Mouse (Mus musculus) neural tube, embryonic 12.5 days (tissue): Measurements from ENCODE around the gene Nat8f5. TPM values are rescaled to one million over a fixed set of nuclear protein-coding genes. Genes with fewer than 3 reads are reported as not detected.
"Not testable (repeated sequence)": the region's sequence is repeated elsewhere in the genome, so short reads cannot be mapped to it uniquely, and the experiment has no call there.

ENCODE experiments used
- ATAC-seq: fragments of 200-750 bp; cut with Nextera tagmentation; 2 replicates; pipeline ENCODE4 v1.8.0; 2017; ENCODE audit warnings: low read depth, mild to moderate bottlenecking, moderate TSS enrichment, moderate library complexity; ENCODE audit not compliant: low FRiP score
- H3K27ac ChIP-seq: fragments of 300-500 bp; sonication (generic); 2 replicates; pipeline ENCODE4 v1.5.1; 2016
- H3K27me3 ChIP-seq: fragments of 300-500 bp; sonication (generic); replicated peaks from 2 replicates; pipeline ENCODE4 v1.6.1; 2016; ENCODE audit warnings: mild to moderate bottlenecking
- H3K36me3 ChIP-seq: fragments of 300-500 bp; sonication (generic); 2 replicates; pipeline ENCODE4 v1.6.1; 2016; ENCODE audit warnings: mild to moderate bottlenecking
- H3K4me1 ChIP-seq: fragments of 300-500 bp; sonication (generic); 2 replicates; pipeline ENCODE4 v1.6.1; 2016
- H3K4me2 ChIP-seq: fragments of 300-500 bp; sonication (generic); replicated peaks from 2 replicates; pipeline ENCODE4 v1.6.1; 2016; ENCODE audit warnings: mild to moderate bottlenecking
- H3K4me3 ChIP-seq: fragments of 300-500 bp; sonication (generic); 2 replicates; pipeline ENCODE4 v1.5.1; 2016
- H3K9ac ChIP-seq: fragments of 300-500 bp; sonication (generic); 2 replicates; pipeline ENCODE4 v1.6.1; 2016; ENCODE audit warnings: mild to moderate bottlenecking
- H3K9me3 ChIP-seq: fragments of 300-500 bp; sonication (generic); 2 replicates; pipeline ENCODE4 v1.6.1; 2016; ENCODE audit warnings: mild to moderate bottlenecking
- WGBS: fragments of 180-500 bp; shearing (Covaris S2); methylation state at CpG from one replicate; pipeline ENCODE4 v1.1.7; 2016; 5-methylcytosine and 5-hydroxymethylcytosine counted together
- polyA plus RNA-seq: library from polyadenylated mRNA; unstranded; fragments of >200 nt; fragmentation: Nextera tagmentation; extraction: Ambion mirVana; gene quantifications from 2 replicates; pipeline ENCODE4 v1.2.1, GENCODE M21; 2016

Gene Nat8f5
- not detected in 2 replicates for polyA plus RNA-seq

DNA sequence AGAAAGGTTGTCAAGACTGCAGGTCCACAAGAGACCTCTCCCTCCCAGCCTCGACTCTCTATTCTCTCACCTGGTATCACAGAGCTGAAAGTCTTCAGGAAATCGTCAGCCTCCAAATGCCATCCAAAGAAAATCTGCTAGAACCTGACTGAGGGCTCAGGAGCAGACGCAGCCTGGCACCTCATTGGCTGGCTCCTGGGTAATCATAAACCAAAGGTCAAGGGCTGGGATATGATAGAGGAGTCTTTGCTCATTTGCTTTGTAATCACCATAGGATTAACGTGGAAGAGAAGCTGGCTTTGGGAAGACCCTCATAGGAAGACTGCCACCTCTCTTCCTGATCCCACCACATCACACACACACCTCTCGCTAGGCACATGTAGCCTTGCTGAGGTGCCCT, at the start of gene Nat8f5, which contains the start of gene Nat8f6:
Nat8f5 (minus strand) TSS at position 136 of the 400 bp plus-strand sequence.
Nat8f6 (minus strand) TSS at position 118 of the 400 bp plus-strand sequence.
- no peak for ATAC-seq
- Histone ChIP-seq H3K36me3 (no peaks in the 10 kb centered on the region), H3K27ac (no peak within 1 kb of the TSS), H3K9ac (no peak within 1 kb of the TSS), H3K4me1 (no peaks in the 10 kb centered on the region), H3K4me3 (no peak within 1 kb of the TSS), H3K4me2 (no peak within 1 kb of the TSS), H3K9me3 (0 out of 2 replicates have a peak, but pooled peaks cover 3% of the 10 kb centered on the region), H3K27me3 (no peaks in the 10 kb centered on the region)
- WGBS: 81% methylated on average over 5 of the region's 5 CpGs

DNA sequence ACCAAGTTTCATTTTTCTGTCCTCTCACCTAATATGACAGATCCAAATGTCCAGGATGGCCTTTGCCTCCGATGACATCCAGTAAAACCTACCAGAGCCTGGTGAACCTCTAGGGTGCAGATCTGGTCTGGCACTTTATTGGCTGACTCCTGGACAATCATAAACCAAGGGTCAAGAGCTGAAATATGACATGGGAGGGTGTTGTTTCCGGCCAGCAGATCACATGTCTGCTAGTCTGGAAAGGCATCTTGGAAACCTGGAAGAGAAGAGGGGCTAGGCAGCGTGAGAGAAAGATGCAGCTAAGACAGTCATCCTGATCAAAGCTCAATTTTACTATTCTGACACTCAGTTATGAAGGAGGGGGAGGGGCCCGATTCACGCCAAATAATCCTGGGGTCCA, 48.2 kb upstream of the Nat8f5 start, which contains the start of gene Nat8f2:
Nat8f2 (minus strand) TSS at position 153 of the 400 bp plus-strand sequence.
- not testable (repeated sequence) for H3K27ac ChIP-seq, H3K4me1 ChIP-seq, H3K9ac ChIP-seq, H3K4me3 ChIP-seq, H3K4me2 ChIP-seq, ATAC-seq, H3K36me3 ChIP-seq, H3K27me3 ChIP-seq, H3K9me3 ChIP-seq
- 82% methylated on average over 5 of the region's 5 CpGs for WGBS

DNA sequence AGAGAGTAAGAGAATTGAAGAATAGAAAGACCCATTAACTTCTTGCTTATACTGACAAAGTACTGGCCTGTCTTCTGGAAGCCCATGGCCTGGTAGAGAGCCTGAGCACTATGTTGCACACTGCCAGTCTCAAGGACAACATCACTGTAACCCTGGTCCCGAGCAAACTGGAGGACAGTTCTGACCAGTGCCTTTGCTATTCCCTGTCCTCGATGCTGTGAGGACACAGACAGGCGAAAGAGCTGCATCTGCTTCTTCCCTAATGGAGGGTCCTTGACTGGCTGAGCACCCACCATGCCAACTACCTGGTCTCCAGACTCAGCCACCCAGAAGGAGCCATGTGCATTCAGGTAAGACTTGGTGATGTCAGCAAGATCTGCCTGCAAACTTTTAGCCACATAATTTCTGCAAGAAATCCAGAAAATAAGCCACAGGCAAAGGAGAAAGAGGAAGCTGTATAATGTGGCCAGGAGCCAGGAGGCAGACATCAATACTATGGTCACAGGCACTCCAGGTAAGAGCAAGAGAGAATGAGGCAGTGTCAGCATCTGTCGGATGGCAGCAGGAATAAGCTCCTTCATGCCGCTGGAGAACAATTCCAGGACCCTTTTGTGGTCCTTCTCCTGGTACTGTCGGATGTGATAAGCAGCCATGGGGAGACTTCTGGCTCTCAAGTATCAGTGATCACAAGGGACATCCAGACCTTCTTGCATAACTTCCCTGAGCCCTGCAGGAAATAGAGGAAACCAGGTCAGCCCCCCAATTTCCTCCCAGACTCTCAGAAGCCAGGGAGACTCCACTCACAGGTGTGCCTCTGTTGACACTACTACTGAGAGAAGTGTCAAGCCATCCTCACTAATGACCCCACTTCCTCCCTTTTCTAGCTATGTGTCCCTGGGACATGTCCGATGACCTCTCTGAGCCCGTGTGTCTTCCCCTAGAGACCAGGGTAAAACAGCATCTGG, 47.2 kb upstream of the Nat8f5 start:
- Histone ChIP-seq H3K27me3 (no peaks in the 10 kb centered on the region), H3K27ac (no peak overlapping the region), H3K9ac (no peak overlapping the region), H3K36me3 (no peaks in the 10 kb centered on the region), H3K9me3 (no peaks in the 10 kb centered on the region), H3K4me2 (no peak overlapping the region), H3K4me3 (no peak overlapping the region), H3K4me1 (no peaks in the 10 kb centered on the region)
- ATAC-seq: no peak
- WGBS: 88% methylated on average over 8 of the region's 8 CpGs

DNA sequence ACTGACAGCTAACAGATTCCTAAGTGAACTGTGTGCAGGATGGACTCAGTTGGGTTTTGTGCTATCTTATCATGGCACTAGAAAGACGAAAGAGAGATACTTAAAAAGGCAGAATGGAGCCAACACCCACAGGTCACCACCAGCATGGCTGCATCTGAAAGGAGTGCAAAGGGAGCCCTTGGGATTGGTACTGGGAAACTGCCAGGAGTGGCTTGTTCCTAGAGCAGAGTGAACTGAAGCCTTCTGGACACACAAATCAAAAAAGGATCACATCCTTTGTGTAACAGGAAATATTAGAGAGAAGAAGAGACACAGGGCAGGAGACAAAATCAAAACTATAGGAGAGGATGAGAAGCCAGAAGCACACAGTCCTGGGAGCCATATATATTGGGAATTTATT, 46.2 kb upstream of the Nat8f5 start:
- not testable (repeated sequence) for H3K9ac ChIP-seq, H3K36me3 ChIP-seq, H3K4me1 ChIP-seq, H3K27me3 ChIP-seq, ATAC-seq, H3K27ac ChIP-seq, H3K4me2 ChIP-seq, H3K9me3 ChIP-seq, H3K4me3 ChIP-seq
- WGBS: 58% methylated on average over 1 of the region's 1 CpGs

DNA sequence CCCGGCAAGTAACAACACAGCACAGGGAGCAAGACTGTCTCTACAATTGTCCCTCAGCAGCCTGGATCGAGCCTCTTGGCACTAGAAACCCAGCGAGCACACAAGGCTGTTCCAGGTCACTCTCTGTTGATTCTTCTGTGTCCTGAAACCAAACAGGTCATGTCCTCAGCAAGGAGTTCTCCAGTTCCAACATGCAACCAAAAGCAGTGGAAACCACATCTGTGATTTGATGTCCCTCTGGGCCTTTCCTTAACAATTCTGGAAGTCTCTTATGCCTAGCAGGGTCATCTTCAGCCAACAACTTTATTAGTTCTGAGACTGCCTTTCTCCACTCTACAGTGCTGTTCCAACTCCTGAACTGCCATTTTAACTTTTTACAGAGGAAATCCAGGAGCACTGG, 45.4 kb upstream of the Nat8f5 start:
- H3K9ac ChIP-seq, H3K4me3 ChIP-seq, ATAC-seq, H3K4me1 ChIP-seq, H3K27me3 ChIP-seq, H3K4me2 ChIP-seq, H3K9me3 ChIP-seq, H3K27ac ChIP-seq, H3K36me3 ChIP-seq: not testable (repeated sequence)
- 87% methylated on average over 3 of the region's 3 CpGs for WGBS

DNA sequence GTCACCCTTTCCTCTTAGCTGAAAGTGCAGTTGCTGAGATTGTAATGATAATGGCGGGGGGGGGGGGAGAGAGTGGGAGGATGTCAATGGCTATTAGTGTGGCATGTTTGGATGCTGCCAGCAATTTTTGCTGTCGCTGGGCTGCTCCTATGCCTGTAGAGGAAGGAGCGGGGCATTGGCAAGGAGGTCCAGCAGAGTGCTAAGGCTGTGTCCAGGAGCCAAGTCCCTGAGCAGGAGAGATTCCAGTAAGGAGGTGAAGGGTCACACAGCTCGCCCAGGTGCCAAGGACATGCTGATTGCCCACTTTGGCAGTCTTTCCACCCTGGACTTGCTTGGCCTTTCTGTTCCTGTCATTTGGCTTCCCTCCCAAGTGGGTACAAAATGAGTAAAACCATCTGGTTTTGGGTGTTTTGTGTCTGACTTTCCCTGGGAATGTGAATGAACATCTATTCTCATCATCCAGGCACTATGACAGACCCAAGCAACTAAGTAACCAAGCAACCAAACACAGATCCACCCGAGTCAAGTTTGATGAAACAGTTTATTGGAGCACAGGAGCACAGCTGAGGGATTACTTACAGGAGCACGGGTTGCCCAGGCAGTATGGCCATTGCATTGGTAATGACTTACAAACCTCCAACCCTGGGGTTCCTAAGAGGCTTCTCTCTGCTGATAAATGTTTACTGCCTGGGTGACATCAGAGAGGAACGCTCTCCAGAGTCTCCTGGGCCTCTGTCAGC, 44.3 kb upstream of the Nat8f5 start:
- H3K9ac ChIP-seq, H3K27me3 ChIP-seq, H3K27ac ChIP-seq, H3K4me3 ChIP-seq, H3K4me1 ChIP-seq, H3K4me2 ChIP-seq, ATAC-seq, H3K36me3 ChIP-seq, H3K9me3 ChIP-seq: not testable (repeated sequence)
- 64% methylated on average over 6 of the region's 7 CpGs for WGBS

DNA sequence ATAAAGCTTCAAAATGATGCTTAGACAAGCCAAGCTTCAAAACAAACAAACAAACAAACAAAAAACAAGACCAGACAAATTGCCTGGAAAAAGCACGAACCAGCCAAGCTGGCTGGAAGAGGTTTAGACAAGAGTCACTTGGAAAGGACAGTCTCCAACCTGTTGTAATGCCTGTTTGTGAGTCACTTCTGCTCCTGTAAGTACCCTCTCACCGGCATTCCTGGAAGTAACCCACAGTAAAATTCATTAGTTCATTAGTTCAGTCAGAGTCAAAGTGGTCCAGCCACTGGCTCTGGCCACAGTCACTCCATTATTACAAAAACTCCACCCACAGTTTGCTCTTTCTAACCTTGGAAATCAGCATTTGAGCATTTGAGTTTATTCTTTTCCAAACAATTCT, 43.1 kb upstream of the Nat8f5 start:
- H3K9ac ChIP-seq: no peak overlapping the region
- H3K4me2 ChIP-seq: no peak overlapping the region
- ATAC-seq: no peak
- H3K36me3 ChIP-seq: no peaks in the 10 kb centered on the region
- H3K27me3 ChIP-seq: no peaks in the 10 kb centered on the region; the same call in 1 of the 2 replicates
- no peak overlapping the region for H3K27ac ChIP-seq
- no peaks in the 10 kb centered on the region for H3K4me1 ChIP-seq
- H3K4me3 ChIP-seq: no peak overlapping the region
- no peaks in the 10 kb centered on the region for H3K9me3 ChIP-seq
- 91% methylated on average over 2 of the region's 2 CpGs for WGBS

DNA sequence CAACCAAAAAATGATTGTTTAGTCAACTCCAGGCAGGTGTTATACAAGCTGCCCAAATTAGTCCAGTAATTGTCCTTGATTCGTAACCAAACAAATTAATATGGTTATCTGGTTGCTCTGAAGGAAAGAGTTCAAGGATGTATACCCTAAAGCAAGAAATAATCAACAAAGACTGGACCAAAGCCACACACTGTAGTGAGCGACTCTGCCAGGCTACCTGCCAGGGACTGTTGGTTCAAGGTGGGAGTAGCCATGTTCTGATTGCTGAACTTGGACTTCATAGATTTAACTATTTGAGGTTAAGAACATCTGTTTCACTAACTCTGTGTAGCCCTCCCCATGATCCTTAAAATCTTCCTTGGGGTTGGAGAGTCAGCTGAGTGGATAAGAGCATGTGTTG, 42.4 kb upstream of the Nat8f5 start:
- WGBS: 87% methylated on average over 2 of the region's 2 CpGs

DNA sequence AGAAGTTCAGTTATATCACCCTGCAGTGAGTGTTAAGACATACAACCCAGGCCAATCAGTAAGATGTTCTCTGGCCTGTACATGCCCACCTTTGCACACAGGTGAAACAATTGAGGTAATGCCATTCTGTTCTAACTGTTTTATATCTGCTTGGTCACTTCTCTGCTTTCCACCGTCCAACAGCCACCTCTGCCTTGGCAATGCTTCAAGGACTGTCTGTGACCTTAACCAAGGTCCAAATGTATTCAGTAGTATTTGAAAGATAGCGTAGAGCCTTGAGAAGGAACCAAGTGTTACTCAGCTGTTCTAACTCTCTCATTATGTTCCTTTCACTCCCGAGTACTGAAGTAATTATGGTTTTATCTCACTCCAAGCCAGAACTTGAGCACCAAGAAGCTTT, 41.8 kb upstream of the Nat8f5 start:
- no peak overlapping the region for H3K4me2 ChIP-seq
- WGBS: 81% methylated on average over 3 of the region's 3 CpGs
- no peaks in the 10 kb centered on the region for H3K36me3 ChIP-seq
- H3K9ac ChIP-seq: no peak overlapping the region
- no peaks in the 10 kb centered on the region for H3K4me1 ChIP-seq
- no peaks in the 10 kb centered on the region; the same call in 1 of the 2 replicates for H3K27me3 ChIP-seq
- no peak overlapping the region for H3K4me3 ChIP-seq
- no peak overlapping the region for H3K27ac ChIP-seq
- no peaks in the 10 kb centered on the region for H3K9me3 ChIP-seq
- ATAC-seq: no peak

More for the DNA sequence above, 42.4 kb upstream of the Nat8f5 start:
- no peak for ATAC-seq
- Histone ChIP-seq H3K9me3 (no peaks in the 10 kb centered on the region), H3K4me3 (no peak overlapping the region), H3K27me3 (no peaks in the 10 kb centered on the region; the same call in 1 of the 2 replicates), H3K36me3 (no peaks in the 10 kb centered on the region), H3K4me1 (no peaks in the 10 kb centered on the region), H3K4me2 (no peak overlapping the region), H3K9ac (no peak overlapping the region), H3K27ac (no peak overlapping the region)

DNA sequence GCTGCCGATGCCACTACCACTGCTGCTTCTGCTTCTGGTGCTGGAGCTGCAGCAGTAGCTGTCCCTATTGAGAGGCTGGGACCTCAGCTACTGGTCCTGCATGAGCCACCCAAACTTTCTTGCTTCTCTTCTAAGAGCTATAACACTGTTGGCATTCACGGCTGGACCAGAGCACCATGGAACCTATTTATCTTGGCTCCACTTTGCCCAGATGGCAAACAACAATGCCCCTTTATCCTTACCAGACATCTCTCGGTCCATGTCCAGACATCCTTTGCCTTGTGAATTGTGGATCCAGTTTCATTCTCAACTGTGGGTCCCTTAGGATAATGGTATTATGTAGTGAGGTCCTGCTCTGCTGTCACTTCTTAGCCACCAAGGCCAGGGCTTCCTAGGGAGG, 40.5 kb upstream of the Nat8f5 start:
- WGBS: 73% methylated on average over 3 of the region's 3 CpGs
- Histone ChIP-seq H3K4me2 (no peak overlapping the region), H3K9me3 (no peaks in the 10 kb centered on the region), H3K4me3 (no peak overlapping the region), H3K27me3 (no peaks in the 10 kb centered on the region; the same call in 1 of the 2 replicates), H3K27ac (no peak overlapping the region), H3K36me3 (no peaks in the 10 kb centered on the region), H3K4me1 (no peaks in the 10 kb centered on the region), H3K9ac (no peak overlapping the region)
- no peak for ATAC-seq

DNA sequence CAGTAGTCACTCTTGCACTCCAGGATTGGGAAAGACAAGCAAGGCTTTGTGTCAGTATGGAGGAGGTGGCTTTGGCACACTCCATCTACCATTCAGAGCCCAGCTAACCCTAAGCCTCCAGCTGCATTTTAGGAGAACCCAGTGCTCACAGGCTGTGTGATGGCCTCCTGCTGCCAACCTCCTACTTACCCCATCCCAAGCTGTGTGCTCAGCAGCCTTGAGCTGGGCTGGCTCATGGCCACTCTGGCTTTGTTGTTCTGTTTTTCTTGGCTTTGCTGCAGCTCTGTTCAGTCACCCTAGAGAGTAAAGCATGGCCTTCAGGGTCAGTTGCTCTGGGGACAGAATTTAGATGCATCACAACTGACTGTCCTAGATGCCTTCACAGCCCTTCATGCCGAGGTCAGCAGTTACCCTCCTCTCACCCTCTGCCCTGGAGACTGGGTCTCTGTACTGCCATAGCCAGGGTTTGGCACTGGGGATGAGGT, 35.5 kb upstream of the Nat8f5 start:
- Histone ChIP-seq H3K9ac (no peak overlapping the region), H3K27me3 (no peaks in the 10 kb centered on the region), H3K4me2 (no peak overlapping the region), H3K9me3 (no peaks in the 10 kb centered on the region), H3K4me1 (no peaks in the 10 kb centered on the region), H3K4me3 (no peak overlapping the region), H3K36me3 (no peaks in the 10 kb centered on the region), H3K27ac (no peak overlapping the region)
- 81% methylated on average over 1 of the region's 1 CpGs for WGBS
- ATAC-seq: no peak

DNA sequence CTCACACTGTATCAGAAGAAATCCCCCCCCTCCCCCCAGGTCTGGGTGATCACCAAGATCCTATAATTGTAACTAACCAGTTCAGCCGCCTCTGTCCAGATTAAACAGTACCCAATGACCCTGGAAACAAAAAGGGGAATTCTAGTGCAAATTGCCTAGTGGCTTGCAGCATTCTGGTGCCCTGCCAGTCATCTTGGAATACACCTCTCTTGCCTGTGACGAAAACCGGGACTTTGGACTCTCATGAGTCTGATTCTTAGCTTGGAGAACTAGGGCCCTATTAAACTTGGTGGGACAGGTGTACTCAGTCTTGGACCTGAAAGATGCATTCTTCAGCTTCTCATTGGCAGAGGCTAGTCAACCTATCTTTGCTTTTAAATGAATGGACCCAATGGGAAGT, 32.7 kb upstream of the Nat8f5 start:
- no peak overlapping the region for H3K4me2 ChIP-seq
- no peak for ATAC-seq
- no peak overlapping the region for H3K27ac ChIP-seq
- no peak overlapping the region for H3K4me3 ChIP-seq
- 82% methylated on average over 3 of the region's 3 CpGs for WGBS
- H3K4me1 ChIP-seq: no peaks in the 10 kb centered on the region
- no peaks in the 10 kb centered on the region for H3K36me3 ChIP-seq
- no peaks in the 10 kb centered on the region for H3K9me3 ChIP-seq
- no peaks in the 10 kb centered on the region for H3K27me3 ChIP-seq
- no peak overlapping the region for H3K9ac ChIP-seq
